Mouse (Mus musculus) olfactory bulb, adult 2 months (tissue): ENCODE results near the gene Set.

ENCODE experiments used
- CTCF ChIP-seq: fragments of 200-500 bp; IDR thresholded peaks from 2 replicates; pipeline ENCODE4 v1.5.1; 2012; ENCODE audit warnings: low read depth, mild to moderate bottlenecking, low read length, moderate library complexity; ENCODE audit not compliant: insufficient read depth
- POLR2A ChIP-seq: fragments of 200-500 bp; IDR thresholded peaks from 2 replicates; pipeline ENCODE4 v1.6.1; 2012; ENCODE audit warnings: mild to moderate bottlenecking, low read depth, low read length, moderate library complexity; ENCODE audit not compliant: insufficient read depth

GRCm38 (mm10) chr2:30010840-30011281 is 46.3 kb upstream of the Set start:
- no peak for TF ChIP-seq CTCF
- no peak for TF ChIP-seq POLR2A
